Comparison of ENCODE assay signal across 8 mouse cellular contexts in genomic region chr2:32084872-32085199, GRCm38 (mm10). TPM values are rescaled to one million over a fixed set of nuclear protein-coding genes. Genes with fewer than 3 reads are reported as not detected.
DNase-seq lines count a peak whose midpoint lies in the region; ATAC-seq and TF ChIP-seq lines count a peak whose summit lies in the region.

No protein-coding gene starts in this region.

- ATAC-seq in kidney, embryonic 14.5 days (ENCODE audit: low FRiP score, low TSS enrichment), result no peak
- no peak for ATAC-seq in embryonic facial prominence, embryonic 14.5 days (ENCODE audit: low read depth)
- ATAC-seq in intestine, embryonic 15.5 days, result no peak; the same call in 1 of the 2 replicates
- no peak for ATAC-seq in midbrain, postnatal 0 days (ENCODE audit: low FRiP score)

- H3K36me3 ChIP-seq in kidney, embryonic 14.5 days (ENCODE audit: control insufficient read depth, insufficient read depth, low read length), result no peaks in the 10 kb centered on the region
- H3K36me3 ChIP-seq in embryonic facial prominence, embryonic 14.5 days (ENCODE audit: control insufficient read depth, insufficient read depth, low read length), result no peaks in the 10 kb centered on the region
- H3K36me3 ChIP-seq in intestine, embryonic 15.5 days, result no peaks in the 10 kb centered on the region
- H3K36me3 ChIP-seq in midbrain, postnatal 0 days (ENCODE audit: insufficient read depth, low read length), result no peaks in the 10 kb centered on the region

- no peak overlapping the region for H3K9ac ChIP-seq in kidney, embryonic 14.5 days (ENCODE audit: low read depth, low read length)
- no peak overlapping the region for H3K9ac ChIP-seq in embryonic facial prominence, embryonic 14.5 days (ENCODE audit: low read depth, low read length)
- H3K9ac ChIP-seq in intestine, embryonic 15.5 days, result no peak overlapping the region
- peak overlapping the region; percentile 51; the same call in 1 of the 2 replicates for H3K9ac ChIP-seq in midbrain, postnatal 0 days (replicated peaks; ENCODE audit: low read length, poor library complexity, severe bottlenecking)

- no peak for TF ChIP-seq CTCF in midbrain, postnatal 0 days (IDR thresholded peaks at IDR 0.05)
- no peak for TF ChIP-seq CTCF in lung, adult 2 months (IDR thresholded peaks at IDR 0.05; ENCODE audit: insufficient read depth, low read length)

- peaks cover 21% of the 10 kb centered on the region for H3K4me1 ChIP-seq in kidney, embryonic 14.5 days (ENCODE audit: control insufficient read depth, insufficient read depth, low read length)
- H3K4me1 ChIP-seq in embryonic facial prominence, embryonic 14.5 days (ENCODE audit: control insufficient read depth, insufficient read depth, low read length), result peaks cover 16% of the 10 kb centered on the region
- peaks cover 27% of the 10 kb centered on the region for H3K4me1 ChIP-seq in intestine, embryonic 15.5 days (replicated peaks)
- H3K4me1 ChIP-seq in midbrain, postnatal 0 days (ENCODE audit: insufficient read depth, low read length), result peaks cover 9% of the 10 kb centered on the region; the same call in 1 of the 2 replicates
- H3K4me1 ChIP-seq in lung, adult 2 months (ENCODE audit: control insufficient read depth, insufficient read depth, low read length), result 0 out of 2 replicates have a peak, but pooled peaks cover 3% of the 10 kb centered on the region

- DNase-seq in kidney, postnatal 10 days, result no peak
- no peak for DNase-seq in embryonic facial prominence, embryonic 14.5 days (ENCODE audit: low spot score)
- DNase-seq in midbrain, postnatal 0 days (ENCODE audit: low spot score), result no peak
- DNase-seq in right cerebral cortex, adult 18-20 months, result no peak
- no peak for DNase-seq in embryo, embryonic 11 days
- DNase-seq in lung, adult 2 months, result no peak

- H3K4me3 ChIP-seq in kidney, embryonic 14.5 days (ENCODE audit: low read length), result peak overlapping the region; percentile 64
- H3K4me3 ChIP-seq in embryonic facial prominence, embryonic 14.5 days (ENCODE audit: low read depth, low read length), result peak overlapping the region; percentile 63
- H3K4me3 ChIP-seq in intestine, embryonic 15.5 days (replicated peaks), result peak overlapping the region; percentile 69
- H3K4me3 ChIP-seq in midbrain, postnatal 0 days (ENCODE audit: low read depth, low read length), result peak overlapping the region; percentile 65
- H3K4me3 ChIP-seq in lung, adult 2 months (replicated peaks; ENCODE audit: extremely low read depth, low read depth, low read length), result no peak overlapping the region

- WGBS in kidney, embryonic 14.5 days, result 24% methylated on average over 2 of the region's 2 CpGs
- 25% methylated on average over 2 of the region's 2 CpGs for WGBS in embryonic facial prominence, embryonic 14.5 days
- 32% methylated on average over 2 of the region's 2 CpGs for WGBS in intestine, embryonic 15.5 days
- WGBS in midbrain, postnatal 0 days, result 25% methylated on average over 2 of the region's 2 CpGs
- WGBS in lung, adult 2 months, result 26% methylated on average over 2 of the region's 2 CpGs

- no peak overlapping the region for H3K27ac ChIP-seq in kidney, embryonic 14.5 days (ENCODE audit: low read depth, low read length)
- H3K27ac ChIP-seq in embryonic facial prominence, embryonic 14.5 days (replicated peaks; ENCODE audit: low read depth, low read length), result no peak overlapping the region
- H3K27ac ChIP-seq in intestine, embryonic 15.5 days, result no peak overlapping the region
- H3K27ac ChIP-seq in midbrain, postnatal 0 days (ENCODE audit: low read depth, low read length), result no peak overlapping the region

- peaks cover 55% of the 10 kb centered on the region for H3K27me3 ChIP-seq in kidney, embryonic 14.5 days (ENCODE audit: control insufficient read depth, insufficient read depth, low read length)
- H3K27me3 ChIP-seq in embryonic facial prominence, embryonic 14.5 days (replicated peaks; ENCODE audit: control insufficient read depth, insufficient read depth, low read length), result peaks cover 52% of the 10 kb centered on the region
- H3K27me3 ChIP-seq in intestine, embryonic 15.5 days (replicated peaks), result peaks cover 72% of the 10 kb centered on the region
- H3K27me3 ChIP-seq in midbrain, postnatal 0 days (ENCODE audit: insufficient read depth, low read length), result peaks cover 45% of the 10 kb centered on the region

- H3K4me2 ChIP-seq in kidney, embryonic 14.5 days (replicated peaks; ENCODE audit: low read depth, low read length), result peak overlapping the region; percentile 100
- peak overlapping the region; percentile 100 for H3K4me2 ChIP-seq in embryonic facial prominence, embryonic 14.5 days (ENCODE audit: low read depth, low read length)
- H3K4me2 ChIP-seq in intestine, embryonic 15.5 days (replicated peaks), result peak overlapping the region; percentile 100
- H3K4me2 ChIP-seq in midbrain, postnatal 0 days (ENCODE audit: low read depth, low read length, poor library complexity, severe bottlenecking), result peak overlapping the region; percentile 100

- H3K9me3 ChIP-seq in kidney, embryonic 14.5 days (ENCODE audit: control insufficient read depth, low read length), result no peaks in the 10 kb centered on the region
- H3K9me3 ChIP-seq in embryonic facial prominence, embryonic 14.5 days (ENCODE audit: control insufficient read depth, low read length), result no peaks in the 10 kb centered on the region
- H3K9me3 ChIP-seq in intestine, embryonic 15.5 days, result no peaks in the 10 kb centered on the region
- H3K9me3 ChIP-seq in midbrain, postnatal 0 days (ENCODE audit: low read length), result no peaks in the 10 kb centered on the region

- TF ChIP-seq POLR2A in lung, adult 2 months (IDR thresholded peaks at IDR 0.05; ENCODE audit: borderline replicate concordance, extremely low read depth, low read depth, low read length), result no peak

RNA-seq across cellular contexts. Expression of gene Fam78a, which starts 0.2 kb away (rescaled TPM):
- polyA plus RNA-seq in kidney, embryonic 14.5 days (2014; fragmentation: Nextera tagmentation; extraction: Ambion mirVana), result 1.2 and 1.7 TPM in 2 replicates
- 8.2 and 8.9 TPM in 2 replicates for polyA plus RNA-seq in embryonic facial prominence, embryonic 14.5 days (2014; fragmentation: Nextera tagmentation; extraction: Ambion mirVana)
- polyA plus RNA-seq in intestine, embryonic 15.5 days (2015; fragmentation: Nextera tagmentation; extraction: Ambion mirVana), result 1.8 and 2.0 TPM in 2 replicates
- 0.77 and 0.85 TPM in 2 replicates for total RNA-seq in midbrain, postnatal 0 days (2014; rRNA removed)
- polyA plus RNA-seq in midbrain, postnatal 0 days (2015; fragmentation: Nextera tagmentation; extraction: Ambion mirVana), result 0.35 and 0.93 TPM in 2 replicates
- polyA plus RNA-seq in lung, adult 2 months (2012; rRNA removed), result 6.0 and 7.5 TPM in 2 replicates

RNA-seq across cellular contexts. Expression of gene Plpp7, which starts 10.5 kb away (rescaled TPM):
- polyA plus RNA-seq in kidney, embryonic 14.5 days (2014; fragmentation: Nextera tagmentation; extraction: Ambion mirVana), result 4.0 and 5.5 TPM in 2 replicates
- 11.7 and 13.0 TPM in 2 replicates for polyA plus RNA-seq in embryonic facial prominence, embryonic 14.5 days (2014; fragmentation: Nextera tagmentation; extraction: Ambion mirVana)
- polyA plus RNA-seq in intestine, embryonic 15.5 days (2015; fragmentation: Nextera tagmentation; extraction: Ambion mirVana), result 4.3 and 4.5 TPM in 2 replicates
- total RNA-seq in midbrain, postnatal 0 days (2014; rRNA removed), result 31.2 and 47.0 TPM in 2 replicates
- polyA plus RNA-seq in midbrain, postnatal 0 days (2015; fragmentation: Nextera tagmentation; extraction: Ambion mirVana), result 24.9 and 29.0 TPM in 2 replicates
- polyA plus RNA-seq in lung, adult 2 months (2012; rRNA removed), result 8.0 and 9.5 TPM in 2 replicates
